Mouse (Mus musculus) lung, postnatal 0 days (tissue): ENCODE data around the gene Mlh3.

Experiments used
- CTCF ChIP-seq: IDR thresholded peaks from 2 replicates; pipeline ENCODE4 v1.5.1; 2016; ENCODE audit warnings: antibody characterized with exemption, mild to moderate bottlenecking
- EP300 ChIP-seq: IDR thresholded peaks from 2 replicates; pipeline ENCODE4 v1.6.1; 2016; ENCODE audit warnings: antibody characterized with exemption, mild to moderate bottlenecking, control low read depth

- TF ChIP-seq CTCF (no peak), EP300 (no peak)
Observed at GRCm38 (mm10) chr12:85295506-85295905, 25.1 kb upstream of the Mlh3 start.
